Mouse (Mus musculus): Measurements from ENCODE around the gene Atp5h.

DNA sequence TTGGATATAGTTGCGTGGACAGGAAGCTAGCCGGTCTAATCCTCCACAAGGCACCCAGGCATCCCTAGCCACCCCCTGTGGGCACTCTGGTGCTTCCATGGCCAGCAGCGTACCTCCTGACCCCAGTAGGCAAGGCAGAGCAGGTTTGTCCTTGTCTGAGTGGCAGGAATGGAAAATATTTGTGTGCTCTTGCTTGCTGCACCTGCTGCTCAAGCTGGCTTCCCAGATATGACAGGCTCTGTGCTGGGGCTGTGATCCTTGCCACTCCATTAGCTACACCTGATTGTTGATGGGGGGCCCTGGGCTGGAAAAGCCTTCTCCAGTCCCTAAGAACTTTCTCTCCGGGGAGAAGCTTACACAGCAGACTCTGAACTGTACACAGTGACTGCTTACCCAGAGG, 33.5 kb upstream of the Atp5h start:
- TF ChIP-seq GATA1 (IDR thresholded peaks at IDR 0.05; ENCODE audit: low read length), result no peak
- TF ChIP-seq TAL1 (IDR thresholded peaks at IDR 0.05; ENCODE audit: low read length), result no peak

Data from erythroblast, embryonic 14.5 days (primary cell).